Comparison of ENCODE assay signal across 11 mouse cellular contexts in the genomic region with DNA sequence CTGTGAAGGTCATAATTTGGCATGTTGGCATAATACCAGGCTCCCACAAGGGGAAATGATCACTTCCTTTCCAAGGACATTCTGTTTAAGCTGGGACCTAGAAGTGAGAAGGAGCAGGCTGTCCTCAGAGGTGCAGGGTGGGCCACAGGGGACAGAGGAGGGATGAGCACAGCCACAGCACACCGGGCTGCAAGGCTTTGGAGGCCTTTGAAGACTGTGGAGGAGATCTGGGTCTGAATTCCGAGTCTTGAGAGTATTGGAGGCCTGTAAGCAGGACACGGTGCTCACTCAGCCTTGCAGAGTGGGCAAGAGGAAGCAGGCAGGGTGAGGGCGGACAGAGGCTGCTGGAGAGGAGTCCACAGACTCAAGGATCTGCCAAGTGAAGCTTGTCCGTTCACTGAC. TPM values are rescaled to one million over a fixed set of nuclear protein-coding genes. Genes with fewer than 3 reads are reported as not detected.
A peak's percentile ranks its signal among the peaks of the same experiment; 100 is the strongest.
DNase-seq lines count a peak whose midpoint lies in the region; ATAC-seq and TF ChIP-seq lines count a peak whose summit lies in the region.
"Had no signal": no experiment of that assay in that cellular context is flagged by ENCODE, and none has a peak within 500 bp of the region (broad histone marks: within the 10 kb centered on the region; RNA-seq: fewer than 3 reads in every experiment).

No protein-coding gene starts in this region.

- peak; percentile 82 for ATAC-seq in lung, postnatal 0 days

- no peaks in the 10 kb centered on the region for H3K27me3 ChIP-seq in lung, postnatal 0 days (replicated peaks; ENCODE audit: insufficient read depth, low read length)
- H3K27me3 ChIP-seq: CH12.LX; embryonic facial prominence, embryonic 12.5 days; midbrain, embryonic 12.5 days had no signal

- peak; percentile 31 for DNase-seq in gastrocnemius, adult 2 months
- DNase-seq in gastrocnemius, adult 8-10 months (ENCODE audit: low spot score in 2 of 2): no peak
- DNase-seq in adrenal gland, postnatal 14 days: peak; percentile 65
- peak; percentile 73 for DNase-seq in kidney, adult 9 months
- peak; percentile 46 for DNase-seq in lung, postnatal 0 days (ENCODE audit: low spot score)
- no peak for DNase-seq in ovary, postnatal 36 days (ENCODE audit: low spot score)
- DNase-seq in right cerebral cortex, postnatal 14 days: no peak
- DNase-seq in urinary bladder, adult 18-20 months (ENCODE audit: low spot score in 2 of 2): no peak

- no peak for TF ChIP-seq CTCF in gastrocnemius, adult 2 months (IDR thresholded peaks at IDR 0.05)
- no peak for TF ChIP-seq CTCF in lung, postnatal 0 days (IDR thresholded peaks at IDR 0.05)

- peaks cover 10% of the 10 kb centered on the region; the same call in 1 of the 2 replicates for H3K4me1 ChIP-seq in lung, postnatal 0 days (ENCODE audit: insufficient read depth, low read depth, low read length)
- H3K4me1 ChIP-seq: embryonic facial prominence, embryonic 12.5 days had no signal

- peak; percentile 96 for TF ChIP-seq EP300 in lung, postnatal 0 days (IDR thresholded peaks at IDR 0.05)

- H3K9me3 ChIP-seq in lung, postnatal 0 days (ENCODE audit: low read length): no peaks in the 10 kb centered on the region
- H3K9me3 ChIP-seq: embryonic facial prominence, embryonic 12.5 days; midbrain, embryonic 12.5 days had no signal

- peak overlapping the region; percentile 83 for H3K27ac ChIP-seq in gastrocnemius, adult 2 months
- peak overlapping the region; percentile 62; the same call in 1 of the 2 replicates for H3K27ac ChIP-seq in lung, postnatal 0 days (ENCODE audit: low read length)
- H3K27ac ChIP-seq: embryonic facial prominence, embryonic 12.5 days; midbrain, embryonic 12.5 days had no signal

- H3K4me3 ChIP-seq in gastrocnemius, adult 2 months: peak overlapping the region; percentile 36
- H3K4me3 ChIP-seq in lung, postnatal 0 days (ENCODE audit: low read depth, low read length): no peak overlapping the region
- H3K4me3 ChIP-seq: embryonic facial prominence, embryonic 12.5 days; midbrain, embryonic 12.5 days had no signal

- no peak overlapping the region for H3K4me2 ChIP-seq in lung, postnatal 0 days (replicated peaks; ENCODE audit: low read depth, low read length)
- H3K4me2 ChIP-seq: embryonic facial prominence, embryonic 12.5 days; midbrain, embryonic 12.5 days had no signal

- intact Hi-C loops in gastrocnemius, adult 2 months (cut with DNase I): no loop called here

- H3K9ac ChIP-seq in lung, postnatal 0 days (replicated peaks; ENCODE audit: low read depth): no peak overlapping the region
- H3K9ac ChIP-seq: embryonic facial prominence, embryonic 12.5 days; midbrain, embryonic 12.5 days had no signal

- H3K36me3 ChIP-seq in lung, postnatal 0 days (ENCODE audit: insufficient read depth, low read length): no peaks in the 10 kb centered on the region
- H3K36me3 ChIP-seq: embryonic facial prominence, embryonic 12.5 days; midbrain, embryonic 12.5 days had no signal

- WGBS in lung, postnatal 0 days: 66% methylated on average over 5 of the region's 5 CpGs

RNA-seq across cellular contexts. Expression of a gene that starts 6.0 kb away (rescaled TPM):
- total RNA-seq in gastrocnemius, adult 2 months (2021): 10 to 100 TPM; 12.4 to 16.3 TPM
- total RNA-seq in gastrocnemius, adult 8-10 months (2022): 10 to 100 TPM; 14.7 to 15.7 (median 15.3) TPM
- 26.8 and 32.0 TPM in 2 replicates for total RNA-seq in adrenal gland, postnatal 14 days (2021)
- polyA plus RNA-seq in lung, postnatal 0 days (2015; fragmentation: Nextera tagmentation; extraction: Ambion mirVana): 11.8 and 13.1 TPM in 2 replicates

RNA-seq across cellular contexts. Expression of a gene that starts 34.3 kb away (rescaled TPM):
- total RNA-seq in gastrocnemius, adult 2 months (2021): 1 to 10 TPM; 4.2 to 8.1 TPM
- total RNA-seq in gastrocnemius, adult 8-10 months (2022): 1 to 10 TPM; 3.2 to 4.4 (median 3.8) TPM
- 31.5 and 33.0 TPM in 2 replicates for total RNA-seq in adrenal gland, postnatal 14 days (2021)
- polyA plus RNA-seq in lung, postnatal 0 days (2015; fragmentation: Nextera tagmentation; extraction: Ambion mirVana): 16.9 and 20.0 TPM in 2 replicates

Comparison
In these comparisons a context has a peak if more than half of its experiments do, and no peak if none do; other contexts are left out.
1. DNase-seq: peak in gastrocnemius, adult 2 months (single experiment), adrenal gland, postnatal 14 days (single experiment), kidney, adult 9 months (single experiment) and lung, postnatal 0 days (single experiment); none in gastrocnemius, adult 8-10 months (0 of 2), ovary, postnatal 36 days (single experiment), right cerebral cortex, postnatal 14 days (single experiment) and urinary bladder, adult 18-20 months (0 of 2).